Mouse (Mus musculus): ENCODE measurements around the gene Fgf22.

GRCm38 (mm10) chr10:79789581-79789980, 34.7 kb downstream of the Fgf22 start:
- TF ChIP-seq POLR2A (IDR thresholded peaks at IDR 0.05; ENCODE audit: low read depth, low read length) (no peak), CTCF (IDR thresholded peaks at IDR 0.05; ENCODE audit: extremely low read depth, insufficient read length, insufficient replicate concordance, low read depth, low read length) (no peak)

Data from small intestine, adult 2 months (tissue).